Mouse (Mus musculus) stomach, postnatal 0 days (tissue): ENCODE data around the gene 4933407L21Rik.

Experiments
- CTCF ChIP-seq: IDR thresholded peaks from 2 replicates; pipeline ENCODE4 v1.5.1; 2016; ENCODE audit warnings: antibody characterized with exemption, low read depth, mild to moderate bottlenecking, moderate library complexity
- EP300 ChIP-seq: optimal IDR thresholded peaks from 2 replicates; pipeline ENCODE3; 2016; ENCODE audit warnings: antibody characterized with exemption

DNA sequence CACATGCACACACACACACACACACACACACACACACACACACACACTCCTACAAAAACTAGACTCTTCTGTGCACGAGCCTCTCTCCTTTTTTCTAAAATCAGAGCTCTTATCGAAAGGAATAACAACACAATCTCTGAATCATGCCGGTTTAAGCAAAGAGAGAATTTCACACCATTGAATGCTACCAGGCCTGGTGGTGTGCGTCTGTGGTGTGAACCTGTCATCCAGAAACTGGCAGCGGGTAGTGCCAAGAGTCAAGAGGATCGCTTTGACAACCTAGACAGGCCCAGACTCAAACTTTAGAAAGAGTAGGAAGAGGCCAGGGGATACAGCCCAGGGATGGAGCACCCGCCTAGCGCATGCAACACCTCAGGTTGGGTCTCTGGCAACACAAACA, 14.0 kb downstream of the 4933407L21Rik start:
- TF ChIP-seq EP300 (no peak), CTCF (no peak)
